Mouse (Mus musculus) MEL (cell line): ENCODE data around the gene Smyd1.

Experiments
- POLR2A ChIP-seq, 2 experiments: IDR thresholded peaks; 2 replicates each; pipeline ENCODE4 v1.6.1; 2011 to 2012; ENCODE audit warnings: low read length in 2 of 2, mild to moderate bottlenecking in 2 of 2, control low read depth in 1 of 2, improper control_type of control experiment in 1 of 2, low read depth in 1 of 2, moderate library complexity in 1 of 2; ENCODE audit not compliant: control insufficient read depth in 1 of 2, insufficient read depth in 1 of 2, poor library complexity in 1 of 2
- POLR2AphosphoS2 ChIP-seq: IDR thresholded peaks from 2 replicates; pipeline ENCODE4 v1.6.1; 2011; ENCODE audit warnings: low read length, improper control_type of control experiment
- ZC3H11A ChIP-seq: IDR thresholded peaks from 2 replicates; pipeline ENCODE4 v1.6.1; 2012; ENCODE audit warnings: low read depth, mild to moderate bottlenecking, inconsistent platforms, low read length, improper control_type of control experiment

- TF ChIP-seq POLR2A (IDR thresholded peaks at IDR 0.05; ENCODE audit: control insufficient read depth in 1 of 2, insufficient read depth in 1 of 2, low read depth in 1 of 2, low read length in 2 of 2, poor library complexity in 1 of 2) (no peak), POLR2AphosphoS2 (no peak), ZC3H11A (no peak)
Observed at GRCm38 (mm10) chr6:71204166-71204565, 117.9 kb downstream of the Smyd1 start.
